Mouse (Mus musculus) limb, embryonic 10.5 days (tissue): ENCODE measurements around the gene Slc48a1. TPM values are rescaled to one million over a fixed set of nuclear protein-coding genes. Genes with fewer than 3 reads are reported as not detected.

Source experiments
- DNase-seq: peaks from one replicate; pipeline ENCODE4 v3.0.0-alpha.2; 2017; ENCODE audit warnings: low spot score
- H3K27ac ChIP-seq: fragments of 300-500 bp; sonication (generic); 2 replicates; pipeline ENCODE4 v1.5.1; 2016; ENCODE audit warnings: mild to moderate bottlenecking
- H3K27me3 ChIP-seq: fragments of 300-500 bp; sonication (generic); 2 replicates; pipeline ENCODE4 v1.6.1; 2016; ENCODE audit warnings: low read depth, mild to moderate bottlenecking; ENCODE audit not compliant: poor library complexity, severe bottlenecking
- H3K36me3 ChIP-seq: fragments of 300-500 bp; sonication (generic); 2 replicates; pipeline ENCODE4 v1.6.1; 2016; ENCODE audit warnings: mild to moderate bottlenecking, moderate library complexity
- H3K4me1 ChIP-seq: fragments of 300-500 bp; sonication (generic); 2 replicates; pipeline ENCODE4 v1.6.1; 2016
- H3K4me3 ChIP-seq: fragments of 300-500 bp; sonication (generic); 2 replicates; pipeline ENCODE4 v1.5.1; 2016; ENCODE audit warnings: mild to moderate bottlenecking, moderate library complexity
- H3K9me3 ChIP-seq: fragments of 300-500 bp; sonication (generic); replicated peaks from 2 replicates; pipeline ENCODE4 v1.6.1; 2016; ENCODE audit warnings: mild to moderate bottlenecking
- WGBS: fragments of 180-500 bp; shearing (Covaris S2); methylation state at CpG from one replicate; pipeline ENCODE4 v1.1.7; 2016; 5-methylcytosine and 5-hydroxymethylcytosine counted together
- polyA plus RNA-seq: library from polyadenylated mRNA; unstranded; fragments of >200 nt; fragmentation: Nextera tagmentation; extraction: Ambion mirVana; gene quantifications from 2 replicates; pipeline ENCODE4 v1.2.1, GENCODE M21; 2016

Slc48a1 gene
- polyA plus RNA-seq, 1 experiment from 2014 or later, result 23.5 TPM

- no peaks in the 10 kb centered on the region for H3K27me3 ChIP-seq
- H3K4me3 ChIP-seq, result no peak overlapping the region; the same call in 1 of the 2 replicates
- H3K4me1 ChIP-seq, result peaks cover 16% of the 10 kb centered on the region
- no peaks in the 10 kb centered on the region for H3K9me3 ChIP-seq
- no peak overlapping the region for H3K27ac ChIP-seq
- H3K36me3 ChIP-seq, result peaks cover 87% of the 10 kb centered on the region
- no peak for DNase-seq
- WGBS, result 82% methylated on average over 7 of the region's 7 CpGs
Observed at GRCm38 (mm10) chr15:97801811-97802210, 23.5 kb downstream of the Slc48a1 start.

GRCm38 (mm10) chr15:97802575-97802974 is 24.3 kb downstream of the Slc48a1 start:
- WGBS, result 14% methylated on average over 13 of the region's 13 CpGs
- Histone ChIP-seq H3K4me1 (peaks cover 16% of the 10 kb centered on the region), H3K4me3 (peak overlapping the region; percentile 44), H3K27ac (peak overlapping the region; percentile 65), H3K36me3 (peaks cover 87% of the 10 kb centered on the region), H3K9me3 (no peaks in the 10 kb centered on the region), H3K27me3 (no peaks in the 10 kb centered on the region)
- peak; percentile 66 for DNase-seq

GRCm38 (mm10) chr15:97807867-97808266 is 29.5 kb downstream of the Slc48a1 start:
- no peak overlapping the region for H3K27ac ChIP-seq
- H3K36me3 ChIP-seq, result peaks cover 81% of the 10 kb centered on the region
- H3K9me3 ChIP-seq, result no peaks in the 10 kb centered on the region

GRCm38 (mm10) chr15:97808532-97808931 is 30.2 kb downstream of the Slc48a1 start:
- 0 out of 2 replicates have a peak overlapping the region, but pooled peaks have one; percentile 15 for H3K27ac ChIP-seq
- WGBS, result 87% methylated on average over 14 of the region's 14 CpGs
- no peaks in the 10 kb centered on the region for H3K9me3 ChIP-seq
- no peak overlapping the region for H3K4me3 ChIP-seq
- H3K27me3 ChIP-seq, result no peaks in the 10 kb centered on the region
- peaks cover 14% of the 10 kb centered on the region for H3K4me1 ChIP-seq
- peaks cover 78% of the 10 kb centered on the region for H3K36me3 ChIP-seq
- no peak for DNase-seq

More at GRCm38 (mm10) chr15:97807867-97808266, 29.5 kb downstream of the Slc48a1 start:
- 77% methylated on average over 12 of the region's 12 CpGs for WGBS
- peaks cover 10% of the 10 kb centered on the region for H3K4me1 ChIP-seq
- no peaks in the 10 kb centered on the region for H3K27me3 ChIP-seq
- DNase-seq, result no peak
- no peak overlapping the region for H3K4me3 ChIP-seq

GRCm38 (mm10) chr15:97809206-97809605 is 30.9 kb downstream of the Slc48a1 start:
- peaks cover 76% of the 10 kb centered on the region for H3K36me3 ChIP-seq
- no peak overlapping the region for H3K4me3 ChIP-seq
- H3K4me1 ChIP-seq, result peaks cover 21% of the 10 kb centered on the region
- no peak for DNase-seq
- 77% methylated on average over 14 of the region's 14 CpGs for WGBS
- H3K27ac ChIP-seq, result no peak overlapping the region
- H3K9me3 ChIP-seq, result no peaks in the 10 kb centered on the region
- no peaks in the 10 kb centered on the region for H3K27me3 ChIP-seq

- Histone ChIP-seq H3K36me3 (peaks cover 69% of the 10 kb centered on the region), H3K27ac (no peak overlapping the region), H3K4me1 (peaks cover 28% of the 10 kb centered on the region), H3K9me3 (no peaks in the 10 kb centered on the region), H3K27me3 (no peaks in the 10 kb centered on the region), H3K4me3 (no peak overlapping the region)
- DNase-seq, result no peak
- 89% methylated on average over 5 of the region's 5 CpGs for WGBS
Observed at GRCm38 (mm10) chr15:97809942-97810341, 31.6 kb downstream of the Slc48a1 start.

- WGBS, result 90% methylated on average over 5 of the region's 5 CpGs
- Histone ChIP-seq H3K4me3 (no peak overlapping the region), H3K4me1 (peaks cover 28% of the 10 kb centered on the region), H3K9me3 (no peaks in the 10 kb centered on the region), H3K27ac (no peak overlapping the region), H3K27me3 (no peaks in the 10 kb centered on the region), H3K36me3 (peaks cover 64% of the 10 kb centered on the region)
- no peak for DNase-seq
Observed at GRCm38 (mm10) chr15:97810399-97810798, 32.1 kb downstream of the Slc48a1 start.

- no peak overlapping the region for H3K27ac ChIP-seq
- WGBS, result 92% methylated on average over 9 of the region's 9 CpGs
- H3K36me3 ChIP-seq, result peaks cover 63% of the 10 kb centered on the region
- no peak for DNase-seq
- H3K4me1 ChIP-seq, result peaks cover 28% of the 10 kb centered on the region
- no peaks in the 10 kb centered on the region for H3K27me3 ChIP-seq
- no peaks in the 10 kb centered on the region for H3K9me3 ChIP-seq
- H3K4me3 ChIP-seq, result no peak overlapping the region
Observed at GRCm38 (mm10) chr15:97811307-97811706, 33.0 kb downstream of the Slc48a1 start.

GRCm38 (mm10) chr15:97812126-97812525 is 33.8 kb downstream of the Slc48a1 start:
- H3K9me3 ChIP-seq, result no peaks in the 10 kb centered on the region
- no peaks in the 10 kb centered on the region for H3K27me3 ChIP-seq
- peaks cover 28% of the 10 kb centered on the region for H3K4me1 ChIP-seq
- no peak for DNase-seq
- no peak overlapping the region for H3K4me3 ChIP-seq
- WGBS, result 89% methylated on average over 6 of the region's 6 CpGs
- 0 out of 2 replicates have a peak overlapping the region, but pooled peaks have one; percentile 22 for H3K27ac ChIP-seq
- H3K36me3 ChIP-seq, result peaks cover 59% of the 10 kb centered on the region

GRCm38 (mm10) chr15:97812875-97813274 is 34.6 kb downstream of the Slc48a1 start:
- Histone ChIP-seq H3K4me3 (no peak overlapping the region), H3K27me3 (no peaks in the 10 kb centered on the region), H3K9me3 (no peaks in the 10 kb centered on the region), H3K27ac (peak overlapping the region; percentile 58; the same call in 1 of the 2 replicates), H3K4me1 (peaks cover 28% of the 10 kb centered on the region), H3K36me3 (peaks cover 54% of the 10 kb centered on the region)
- 70% methylated on average over 7 of the region's 7 CpGs for WGBS
- no peak for DNase-seq

GRCm38 (mm10) chr15:97813452-97814204 is 35.3 kb downstream of the Slc48a1 start:
- H3K4me1 ChIP-seq, result peaks cover 33% of the 10 kb centered on the region
- no peak overlapping the region for H3K4me3 ChIP-seq
- H3K27me3 ChIP-seq, result no peaks in the 10 kb centered on the region
- no peak for DNase-seq
- H3K27ac ChIP-seq, result peak overlapping the region; percentile 58
- 61% methylated on average over 21 of the region's 21 CpGs for WGBS
- H3K9me3 ChIP-seq, result no peaks in the 10 kb centered on the region
- H3K36me3 ChIP-seq, result peaks cover 46% of the 10 kb centered on the region

GRCm38 (mm10) chr15:97814703-97815102 is 36.4 kb downstream of the Slc48a1 start:
- Histone ChIP-seq H3K9me3 (no peaks in the 10 kb centered on the region), H3K27me3 (no peaks in the 10 kb centered on the region), H3K4me3 (no peak overlapping the region), H3K36me3 (peaks cover 37% of the 10 kb centered on the region), H3K4me1 (peaks cover 34% of the 10 kb centered on the region), H3K27ac (peak overlapping the region; percentile 39; the same call in 1 of the 2 replicates)
- no peak for DNase-seq
- WGBS, result 60% methylated on average over 5 of the region's 5 CpGs

- Histone ChIP-seq H3K36me3 (peaks cover 36% of the 10 kb centered on the region), H3K27ac (0 out of 2 replicates have a peak overlapping the region, but pooled peaks have one; percentile 39), H3K9me3 (no peaks in the 10 kb centered on the region), H3K27me3 (no peaks in the 10 kb centered on the region), H3K4me1 (peaks cover 39% of the 10 kb centered on the region), H3K4me3 (no peak overlapping the region)
- DNase-seq, result no peak
- 94% methylated on average over 4 of the region's 4 CpGs for WGBS
Observed at GRCm38 (mm10) chr15:97815254-97815653, 36.9 kb downstream of the Slc48a1 start.
